Mouse (Mus musculus) limb, embryonic 11.5 days (tissue): ENCODE data around the gene Il17rd. TPM values are rescaled to one million over a fixed set of nuclear protein-coding genes. Genes with fewer than 3 reads are reported as not detected.
A peak's percentile ranks its signal among the peaks of the same experiment; 100 is the strongest.

ENCODE experiments used
- ATAC-seq: fragments of 200-750 bp; cut with Nextera tagmentation; 2 replicates; pipeline ENCODE4 v1.8.0; 2017; ENCODE audit warnings: low read depth; ENCODE audit not compliant: insufficient number of reproducible peaks, low FRiP score, low TSS enrichment
- DNase-seq: peaks from one replicate; pipeline ENCODE4 v3.0.0-alpha.2; 2015; ENCODE audit warnings: low spot score
- H3K27ac ChIP-seq: fragments of 300-500 bp; sonication (generic); replicated peaks from 2 replicates; pipeline ENCODE4 v1.5.1; 2014; ENCODE audit warnings: low read depth, mild to moderate bottlenecking, low read length
- H3K27me3 ChIP-seq: fragments of 300-500 bp; sonication (generic); 2 replicates; pipeline ENCODE4 v1.6.1; 2014; ENCODE audit warnings: mild to moderate bottlenecking, low read length, mixed read lengths; ENCODE audit not compliant: control insufficient read depth, insufficient read depth
- H3K36me3 ChIP-seq: fragments of 300-500 bp; sonication (generic); 2 replicates; pipeline ENCODE4 v1.6.1; 2014; ENCODE audit warnings: mild to moderate bottlenecking, low read length, moderate library complexity, mixed read lengths; ENCODE audit not compliant: control insufficient read depth, insufficient read depth
- H3K4me1 ChIP-seq: fragments of 300-500 bp; sonication (generic); 2 replicates; pipeline ENCODE4 v1.6.1; 2014; ENCODE audit warnings: low read length, mixed read lengths; ENCODE audit not compliant: control insufficient read depth, insufficient read depth
- H3K4me2 ChIP-seq: fragments of 300-500 bp; sonication (generic); 2 replicates; pipeline ENCODE4 v1.6.1; 2014; ENCODE audit warnings: low read depth, mild to moderate bottlenecking, moderate library complexity; ENCODE audit not compliant: severe bottlenecking
- H3K4me3 ChIP-seq: fragments of 300-500 bp; sonication (generic); 2 replicates; pipeline ENCODE4 v1.5.1; 2014; ENCODE audit warnings: low read depth, low read length
- H3K9ac ChIP-seq: fragments of 300-500 bp; sonication (generic); 2 replicates; pipeline ENCODE4 v1.6.1; 2014; ENCODE audit warnings: mild to moderate bottlenecking, low read length
- H3K9me3 ChIP-seq: fragments of 300-500 bp; sonication (generic); 2 replicates; pipeline ENCODE4 v1.6.1; 2016; ENCODE audit warnings: low read length; ENCODE audit not compliant: control insufficient read depth
- WGBS: fragments of 180-500 bp; shearing (Covaris S2); extraction: QIAGEN DNeasy Blood & Tissue Kit; methylation state at CpG from one replicate; pipeline ENCODE4 v1.1.7; 2014; 5-methylcytosine and 5-hydroxymethylcytosine counted together
- polyA plus RNA-seq: library from polyadenylated mRNA; unstranded; fragments of >200 nt; fragmentation: Nextera tagmentation; extraction: Ambion mirVana; gene quantifications from 2 replicates; pipeline ENCODE4 v1.2.1, GENCODE M21; 2014

Il17rd gene
- polyA plus RNA-seq, 1 experiment from 2014 or later = 11.3 TPM

DNA sequence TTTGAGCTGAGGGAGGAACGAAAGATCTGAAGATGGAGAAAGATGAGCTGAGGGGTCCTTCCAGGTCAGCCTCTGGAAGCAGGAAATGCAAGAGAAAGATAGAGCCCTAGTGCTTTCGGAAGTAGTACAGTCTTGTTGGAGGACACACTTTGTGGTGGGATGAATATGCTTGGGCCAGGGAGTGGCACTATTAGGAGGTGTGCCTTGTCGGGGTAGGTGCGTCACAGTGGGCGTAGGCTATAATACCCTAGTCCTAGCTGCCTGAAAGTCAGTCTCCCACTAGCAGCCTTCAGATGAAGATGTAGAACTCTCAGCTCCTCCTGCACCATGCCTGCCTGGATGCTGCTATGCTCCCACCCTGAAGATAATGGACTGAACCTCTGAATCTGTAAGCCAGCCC lies 110.7 kb downstream of the Il17rd start:
- H3K27ac ChIP-seq = no peak overlapping the region
- H3K4me3 ChIP-seq = no peak overlapping the region
- ATAC-seq (no peak), DNase-seq (no peak)
- no peak overlapping the region for H3K9ac ChIP-seq
- H3K36me3 ChIP-seq = no peaks in the 10 kb centered on the region
- H3K9me3 ChIP-seq = no peaks in the 10 kb centered on the region
- WGBS = 94% methylated on average over 5 of the region's 5 CpGs
- peaks cover 10% of the 10 kb centered on the region; the same call in 1 of the 2 replicates for H3K4me1 ChIP-seq
- no peak overlapping the region for H3K4me2 ChIP-seq
- H3K27me3 ChIP-seq = no peaks in the 10 kb centered on the region

DNA sequence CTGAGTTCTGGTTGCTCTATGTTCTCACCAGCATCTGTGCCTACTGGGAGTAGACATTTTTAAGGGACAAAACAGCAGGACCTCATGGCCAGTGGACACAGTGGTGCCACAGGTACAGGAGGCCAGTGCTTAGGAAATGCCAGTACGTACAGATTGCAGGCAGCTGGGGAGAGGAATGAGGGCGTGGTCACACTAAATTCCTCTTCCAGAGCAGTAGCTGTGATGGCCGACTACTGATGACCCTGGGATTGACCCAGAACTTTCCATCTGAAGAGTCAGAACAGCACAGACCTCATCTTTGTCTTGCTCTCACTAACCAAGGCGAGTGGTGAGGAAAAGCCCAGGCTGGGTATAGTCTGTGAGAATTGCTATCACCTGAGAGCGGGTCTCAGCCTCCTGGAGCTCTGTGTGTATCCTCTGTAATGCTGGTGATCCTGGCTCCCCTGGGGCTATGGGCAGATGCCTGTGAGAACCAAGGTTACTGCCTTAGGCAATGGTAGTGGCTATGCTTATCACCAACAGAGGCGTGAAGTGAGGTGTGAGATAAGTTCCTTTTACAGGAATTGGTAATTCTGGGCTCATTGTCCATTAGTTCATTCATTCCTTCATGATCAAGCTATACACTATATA lies 111.4 kb downstream of the Il17rd start:
- no peak overlapping the region for H3K4me3 ChIP-seq
- H3K4me2 ChIP-seq = no peak overlapping the region
- DNase-seq (no peak), ATAC-seq (no peak)
- no peaks in the 10 kb centered on the region for H3K36me3 ChIP-seq
- H3K9ac ChIP-seq = no peak overlapping the region
- peaks cover 10% of the 10 kb centered on the region; the same call in 1 of the 2 replicates for H3K4me1 ChIP-seq
- 53% methylated on average over 6 of the region's 6 CpGs for WGBS
- H3K9me3 ChIP-seq = no peaks in the 10 kb centered on the region
- no peak overlapping the region for H3K27ac ChIP-seq
- H3K27me3 ChIP-seq = no peaks in the 10 kb centered on the region

DNA sequence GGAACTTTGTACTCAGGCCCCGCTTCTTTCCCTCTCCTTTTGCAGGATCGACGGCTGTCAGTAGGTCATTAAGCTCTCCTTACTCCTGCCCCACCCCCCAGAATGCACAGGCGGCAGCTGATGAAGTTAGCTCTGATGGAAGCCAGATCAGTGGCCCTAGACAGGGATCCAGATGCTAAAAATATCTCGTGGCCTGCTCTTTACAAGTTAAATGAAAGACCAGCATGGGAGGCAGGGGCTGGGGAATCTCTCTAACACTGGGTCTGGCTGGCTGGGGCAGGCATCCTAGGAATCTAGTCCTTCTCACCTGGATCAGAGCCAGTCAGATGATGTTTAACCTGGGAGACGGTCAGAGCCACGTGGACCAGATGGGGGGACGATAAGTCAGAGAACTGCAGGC lies 112.7 kb downstream of the Il17rd start:
- peaks cover 10% of the 10 kb centered on the region; the same call in 1 of the 2 replicates for H3K4me1 ChIP-seq
- H3K9ac ChIP-seq = no peak overlapping the region
- no peak overlapping the region for H3K4me3 ChIP-seq
- H3K9me3 ChIP-seq = no peaks in the 10 kb centered on the region
- H3K36me3 ChIP-seq = no peaks in the 10 kb centered on the region
- H3K4me2 ChIP-seq = no peak overlapping the region
- WGBS = 13% methylated on average over 8 of the region's 8 CpGs
- DNase-seq (peak; percentile 64), ATAC-seq (peak; percentile 70; the same call in 1 of the 2 replicates)
- H3K27ac ChIP-seq = no peak overlapping the region
- H3K27me3 ChIP-seq = no peaks in the 10 kb centered on the region

DNA sequence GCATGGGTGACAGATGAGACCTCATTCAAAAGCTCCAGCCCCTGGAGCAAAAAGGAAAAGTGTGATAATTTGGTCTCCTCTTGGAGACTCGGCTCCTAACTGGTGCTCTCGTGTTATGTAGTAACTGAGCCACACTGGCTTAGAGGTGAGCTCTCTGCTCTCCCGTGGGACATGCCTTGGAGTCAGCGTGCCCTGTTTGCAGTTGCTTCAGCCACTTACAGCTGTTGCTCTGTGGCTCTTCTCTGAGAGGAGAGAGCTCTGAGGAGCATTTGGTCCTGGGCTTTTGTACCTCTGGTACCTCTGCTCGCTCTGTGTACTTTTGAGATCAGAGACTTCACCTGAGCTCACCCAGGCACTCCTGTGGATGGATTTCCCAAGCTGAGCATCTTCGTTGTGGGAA lies 116.3 kb downstream of the Il17rd start:
- Histone ChIP-seq H3K27me3 (no peaks in the 10 kb centered on the region), H3K4me1 (peaks cover 10% of the 10 kb centered on the region; the same call in 1 of the 2 replicates), H3K4me3 (no peak overlapping the region), H3K27ac (no peak overlapping the region), H3K4me2 (no peak overlapping the region), H3K9me3 (no peaks in the 10 kb centered on the region), H3K9ac (no peak overlapping the region), H3K36me3 (no peaks in the 10 kb centered on the region)
- ATAC-seq = no peak
- WGBS = 72% methylated on average over 6 of the region's 6 CpGs
- no peak for DNase-seq

DNA sequence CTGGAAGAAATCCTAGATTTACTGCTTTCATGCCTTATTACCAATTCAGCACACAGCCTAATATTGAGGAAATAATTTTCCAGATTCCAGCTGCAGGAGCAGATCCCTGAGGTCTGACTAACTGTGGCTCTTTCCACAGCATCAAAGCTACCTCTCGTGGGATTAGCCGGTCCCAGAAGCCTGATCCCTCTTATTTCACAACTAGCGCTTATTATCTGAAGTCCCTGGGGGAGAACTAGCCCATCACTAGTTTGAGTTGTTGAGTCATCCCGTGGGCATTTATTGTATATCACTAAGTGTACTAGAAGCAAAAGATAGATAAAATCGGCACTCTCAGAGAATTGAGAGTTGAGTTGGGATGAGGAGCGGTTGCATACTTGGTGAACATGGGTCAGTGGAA lies 117.3 kb downstream of the Il17rd start:
- Histone ChIP-seq H3K27ac (no peak overlapping the region), H3K4me2 (no peak overlapping the region), H3K27me3 (no peaks in the 10 kb centered on the region), H3K4me3 (no peak overlapping the region), H3K9ac (no peak overlapping the region), H3K4me1 (peaks cover 6% of the 10 kb centered on the region; the same call in 1 of the 2 replicates), H3K36me3 (no peaks in the 10 kb centered on the region), H3K9me3 (no peaks in the 10 kb centered on the region)
- WGBS = 83% methylated on average over 6 of the region's 6 CpGs
- ATAC-seq (no peak), DNase-seq (no peak)

Other genes with a start within 250 kb of the Il17rd start
- 0.11 and 0.13 TPM in 2 replicates for gene Asb14, start 144.4 kb upstream of the Il17rd start, polyA plus RNA-seq
- 34.2 and 36.8 TPM in 2 replicates for gene Appl1, start 67.7 kb upstream of the Il17rd start, polyA plus RNA-seq
- gene Hesx1, start 44.5 kb upstream of the Il17rd start, polyA plus RNA-seq = 0.25 and 0.52 TPM in 2 replicates
- 17.8 and 18.7 TPM in 2 replicates for gene Arhgef3, start 76.0 kb downstream of the Il17rd start, polyA plus RNA-seq